11 mouse cellular contexts compared by ENCODE assay signal in genomic region chr11:75157037-75157436, GRCm38 (mm10). TPM values are rescaled to one million over a fixed set of nuclear protein-coding genes. Genes with fewer than 3 reads are reported as not detected.
DNase-seq lines count a peak whose midpoint lies in the region; ATAC-seq and TF ChIP-seq lines count a peak whose summit lies in the region.
"Had no signal": no experiment of that assay in that cellular context is flagged by ENCODE, and none has a peak within 500 bp of the region (broad histone marks: within the 10 kb centered on the region; RNA-seq: fewer than 3 reads in every experiment).

No protein-coding gene starts in this region.

- peaks cover 41% of the 10 kb centered on the region for H3K36me3 ChIP-seq in heart, embryonic 14.5 days (ENCODE audit: control insufficient read depth, insufficient read depth, low read length)
- peaks cover 51% of the 10 kb centered on the region for H3K36me3 ChIP-seq in limb, embryonic 10.5 days

- H3K4me3 ChIP-seq in cortical plate, adult 2 months (ENCODE audit: insufficient read depth, low read length) = no peak overlapping the region
- H3K4me3 ChIP-seq in heart, embryonic 14.5 days (ENCODE audit: control insufficient read depth in 1 of 2, insufficient read depth in 1 of 2, low read depth in 1 of 2, low read length in 2 of 2) = no peak overlapping the region
- no peak overlapping the region for H3K4me3 ChIP-seq in limb, embryonic 10.5 days

- H3K4me2 ChIP-seq in heart, embryonic 14.5 days (ENCODE audit: low read length) = no peak overlapping the region

- H3K4me1 ChIP-seq in cortical plate, adult 2 months (ENCODE audit: control insufficient read depth, insufficient read depth, low read length) = no peaks in the 10 kb centered on the region
- peaks cover 23 to 32% of the 10 kb centered on the region in 2 experiments for H3K4me1 ChIP-seq in heart, embryonic 14.5 days (ENCODE audit: control insufficient read depth in 2 of 2, insufficient read depth in 2 of 2, low read length in 2 of 2)
- peaks cover 45% of the 10 kb centered on the region for H3K4me1 ChIP-seq in limb, embryonic 10.5 days

- H3K9ac ChIP-seq in heart, embryonic 14.5 days (ENCODE audit: low read length) = 0 out of 2 replicates have a peak overlapping the region, but pooled peaks have one; percentile 17

- TF ChIP-seq CTCF in cortical plate, adult 2 months (IDR thresholded peaks at IDR 0.05; ENCODE audit: extremely low read depth, insufficient read depth, low read length) = no peak

- peak; percentile 47 for DNase-seq in kidney, adult 9 months
- no peak for DNase-seq in kidney, adult 8-10 months
- DNase-seq in limb, embryonic 10.5 days (ENCODE audit: low spot score) = no peak
- no peak for DNase-seq in Muller cell, postnatal 12 days (ENCODE audit: inconsistent ontology term)
- no peak for DNase-seq in right cerebral cortex, postnatal 4 days
- DNase-seq in layer of hippocampus, postnatal 25 days (ENCODE audit: extremely low spot score in 1 of 2, low spot score in 1 of 2) = no peak
- DNase-seq: adrenal gland, adult 8-10 months had no signal

- no peaks in the 10 kb centered on the region for H3K27me3 ChIP-seq in heart, embryonic 14.5 days (ENCODE audit: control insufficient read depth, insufficient read depth, low read length)
- no peaks in the 10 kb centered on the region for H3K27me3 ChIP-seq in limb, embryonic 10.5 days (ENCODE audit: low read depth, poor library complexity, severe bottlenecking)

- no peak for ATAC-seq in heart, embryonic 14.5 days (ENCODE audit: insufficient number of reproducible peaks, insufficient read depth, low FRiP score, low read depth)

- H3K9me3 ChIP-seq in heart, embryonic 14.5 days (ENCODE audit: control insufficient read depth, low read length) = no peaks in the 10 kb centered on the region
- H3K9me3 ChIP-seq in limb, embryonic 10.5 days (replicated peaks) = no peaks in the 10 kb centered on the region
- H3K9me3 ChIP-seq: G1E had no signal

- TF ChIP-seq POLR2A in cortical plate, adult 2 months (IDR thresholded peaks at IDR 0.05; ENCODE audit: extremely low read depth, insufficient read depth, low read length) = no peak

- 0 out of 2 replicates have a peak overlapping the region, but pooled peaks have one; percentile 30 for H3K27ac ChIP-seq in cortical plate, adult 2 months (ENCODE audit: insufficient read depth, low read length)
- H3K27ac ChIP-seq in heart, embryonic 14.5 days (replicated peaks in 1 of 2; ENCODE audit: control insufficient read depth in 1 of 2, insufficient read depth in 1 of 2, low read depth in 2 of 2, low read length in 2 of 2) = 0 out of 4 replicates have a peak overlapping the region, but pooled peaks of 1 of the 2 experiments have one; percentile 5
- peak overlapping the region; percentile 71 for H3K27ac ChIP-seq in limb, embryonic 10.5 days
- H3K27ac ChIP-seq: macrophage had no signal

- WGBS in heart, embryonic 14.5 days = 50% methylated on average over 4 of the region's 4 CpGs
- WGBS in limb, embryonic 10.5 days = 47% methylated on average over 4 of the region's 4 CpGs

RNA-seq across cellular contexts. Expression of gene Hic1, which starts 12.3 kb away (rescaled TPM):
- 3.0 and 3.8 TPM in 2 replicates for polyA plus RNA-seq in cortical plate, adult 2 months (2012; rRNA removed)
- 6.4 and 6.8 TPM in 2 replicates for polyA plus RNA-seq in heart, embryonic 14.5 days (2014; fragmentation: Nextera tagmentation; extraction: Ambion mirVana)
- 0.99 and 3.5 TPM in 2 replicates for polyA plus RNA-seq in limb, embryonic 10.5 days (2016; fragmentation: Nextera tagmentation; extraction: Ambion mirVana)
- 1 to 10 TPM; 2.5 to 3.2 TPM for total RNA-seq in layer of hippocampus, postnatal 25 days (2021)
- polyA plus RNA-seq: macrophage had no signal

RNA-seq across cellular contexts. Expression of gene Ovca2, which starts 21.6 kb away (rescaled TPM):
- 19.5 and 21.4 TPM in 2 replicates for polyA plus RNA-seq in cortical plate, adult 2 months (2012; rRNA removed)
- 19.4 and 19.7 TPM in 2 replicates for polyA plus RNA-seq in heart, embryonic 14.5 days (2014; fragmentation: Nextera tagmentation; extraction: Ambion mirVana)
- polyA plus RNA-seq in limb, embryonic 10.5 days (2016; fragmentation: Nextera tagmentation; extraction: Ambion mirVana) = 38.0 and 39.9 TPM in 2 replicates
- total RNA-seq in layer of hippocampus, postnatal 25 days (2021) = 10 to 100 TPM; 18.2 to 18.3 TPM

RNA-seq across cellular contexts. Expression of gene Dph1, which starts 34.0 kb away (rescaled TPM):
- polyA plus RNA-seq in cortical plate, adult 2 months (2012; rRNA removed) = 29.1 and 30.9 TPM in 2 replicates
- polyA plus RNA-seq in heart, embryonic 14.5 days (2014; fragmentation: Nextera tagmentation; extraction: Ambion mirVana) = 23.1 and 23.7 TPM in 2 replicates
- polyA plus RNA-seq in limb, embryonic 10.5 days (2016; fragmentation: Nextera tagmentation; extraction: Ambion mirVana) = 32.7 and 35.3 TPM in 2 replicates
- total RNA-seq in layer of hippocampus, postnatal 25 days (2021) = 10 to 100 TPM; 35.4 to 36.1 TPM

RNA-seq across cellular contexts. Expression of gene Rtn4rl1, which starts 36.5 kb away (rescaled TPM):
- 37.9 and 40.1 TPM in 2 replicates for polyA plus RNA-seq in cortical plate, adult 2 months (2012; rRNA removed)
- polyA plus RNA-seq in heart, embryonic 14.5 days (2014; fragmentation: Nextera tagmentation; extraction: Ambion mirVana) = 17.0 and 17.3 TPM in 2 replicates
- 0.90 and 1.3 TPM in 2 replicates for polyA plus RNA-seq in limb, embryonic 10.5 days (2016; fragmentation: Nextera tagmentation; extraction: Ambion mirVana)
- total RNA-seq in layer of hippocampus, postnatal 25 days (2021) = 100 to 1,000 TPM in 1 of 2 experiments, 10 to 100 TPM in 1; 94.7 to 106 TPM
- total RNA-seq: G1E had no signal
- polyA plus RNA-seq: G1E had no signal
